In the genomic region with DNA sequence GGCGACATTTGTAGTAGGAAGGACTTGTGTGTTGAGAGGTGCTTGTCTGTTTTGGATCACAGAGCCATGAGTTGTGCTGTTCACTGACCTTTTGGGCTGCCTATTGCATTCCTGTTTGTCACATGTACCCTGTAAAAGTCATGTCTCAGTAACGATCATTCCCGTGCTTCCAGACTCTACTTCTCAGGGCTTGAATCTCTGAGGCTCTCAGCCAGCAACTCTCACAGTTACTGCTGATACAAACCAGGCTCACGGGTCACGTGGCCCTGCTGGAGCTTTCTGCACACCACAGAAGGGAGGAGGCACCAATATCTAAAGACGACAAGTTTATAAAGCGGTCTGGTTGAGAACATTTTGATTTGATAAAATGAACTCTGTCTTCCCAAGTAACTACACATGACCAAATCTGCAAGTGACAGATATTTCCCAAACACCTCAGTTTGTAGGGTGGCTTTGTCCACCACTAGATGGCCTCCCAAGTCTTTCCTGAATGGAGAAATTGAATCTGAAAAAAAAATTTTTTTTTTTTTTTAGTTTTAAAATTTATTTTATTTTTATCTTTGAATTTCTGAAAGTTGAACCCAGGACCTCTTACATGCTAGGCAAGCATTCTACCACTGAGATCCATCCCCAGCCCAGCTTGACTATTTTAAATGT, we compare ENCODE assay signal across 9 mouse cellular contexts. TPM values are rescaled to one million over a fixed set of nuclear protein-coding genes. Genes with fewer than 3 reads are reported as not detected.
DNase-seq lines count a peak whose midpoint lies in the region; ATAC-seq and TF ChIP-seq lines count a peak whose summit lies in the region.
"Had no signal": no experiment of that assay in that cellular context is flagged by ENCODE, and none has a peak within 500 bp of the region (broad histone marks: within the 10 kb centered on the region; RNA-seq: fewer than 3 reads in every experiment).

No protein-coding gene starts in this region.

- no peak overlapping the region for H3K27ac ChIP-seq in intestine, postnatal 0 days (ENCODE audit: low read depth, low read length)
- no peak overlapping the region for H3K27ac ChIP-seq in midbrain, embryonic 11.5 days (ENCODE audit: low read depth, low read length)
- H3K27ac ChIP-seq in forebrain, embryonic 11.5 days (ENCODE audit: low read depth, low read length): no peak overlapping the region

- peak; percentile 68 for TF ChIP-seq CTCF in intestine, postnatal 0 days (IDR thresholded peaks at IDR 0.05; ENCODE audit: low read depth)

- H3K9me3 ChIP-seq in intestine, postnatal 0 days (ENCODE audit: control insufficient read depth): no peaks in the 10 kb centered on the region
- no peaks in the 10 kb centered on the region for H3K9me3 ChIP-seq in midbrain, embryonic 11.5 days (ENCODE audit: control insufficient read depth, low read length)
- H3K9me3 ChIP-seq in forebrain, embryonic 11.5 days (ENCODE audit: control insufficient read depth, low read length): no peaks in the 10 kb centered on the region

- peaks cover 5% of the 10 kb centered on the region; the same call in 1 of the 2 replicates for H3K27me3 ChIP-seq in intestine, postnatal 0 days (replicated peaks; ENCODE audit: control insufficient read depth, insufficient read depth, low read length)
- no peaks in the 10 kb centered on the region for H3K27me3 ChIP-seq in midbrain, embryonic 11.5 days (ENCODE audit: control insufficient read depth, insufficient read depth, low read length)
- no peaks in the 10 kb centered on the region for H3K27me3 ChIP-seq in forebrain, embryonic 11.5 days (ENCODE audit: control insufficient read depth, insufficient read depth, low read length)

- peak; percentile 64 for DNase-seq in adrenal gland, adult 2 months
- DNase-seq in adrenal gland, postnatal 4 days (ENCODE audit: low spot score in 2 of 2): no peak
- peak; percentile 34 for DNase-seq in urinary bladder, postnatal 25 days (ENCODE audit: low spot score)
- DNase-seq in urinary bladder, adult 2 months (ENCODE audit: low spot score): no peak
- no peak for DNase-seq in thymus, adult 18-20 months
- DNase-seq in midbrain, embryonic 11.5 days (ENCODE audit: low spot score, missing footprints): no peak
- no peak for DNase-seq in forebrain, embryonic 11.5 days (ENCODE audit: low spot score)
- DNase-seq: cerebellum, adult 9-10 months had no signal

- 47% methylated on average over 7 of the region's 7 CpGs for WGBS in intestine, postnatal 0 days
- 82% methylated on average over 7 of the region's 7 CpGs for WGBS in midbrain, embryonic 11.5 days
- 74% methylated on average over 7 of the region's 7 CpGs for WGBS in forebrain, embryonic 11.5 days

- H3K4me2 ChIP-seq in intestine, postnatal 0 days (replicated peaks; ENCODE audit: low read depth): no peak overlapping the region
- H3K4me2 ChIP-seq in midbrain, embryonic 11.5 days: no peak overlapping the region
- no peak overlapping the region for H3K4me2 ChIP-seq in forebrain, embryonic 11.5 days (ENCODE audit: low read depth, low read length, severe bottlenecking)

- H3K4me3 ChIP-seq in intestine, postnatal 0 days (ENCODE audit: low read depth, low read length): no peak overlapping the region
- H3K4me3 ChIP-seq in midbrain, embryonic 11.5 days (ENCODE audit: low read depth, low read length): no peak overlapping the region
- H3K4me3 ChIP-seq in forebrain, embryonic 11.5 days (ENCODE audit: low read depth, low read length): no peak overlapping the region

- H3K4me1 ChIP-seq in intestine, postnatal 0 days (replicated peaks; ENCODE audit: control insufficient read depth, insufficient read depth, low read length): 0 out of 2 replicates have a peak, but pooled peaks cover 3% of the 10 kb centered on the region
- H3K4me1 ChIP-seq in midbrain, embryonic 11.5 days (ENCODE audit: control insufficient read depth, insufficient read depth, low read length): peaks cover 4% of the 10 kb centered on the region; the same call in 1 of the 2 replicates
- H3K4me1 ChIP-seq in forebrain, embryonic 11.5 days (replicated peaks; ENCODE audit: control insufficient read depth, insufficient read depth, low read length): peaks cover 3% of the 10 kb centered on the region; the same call in 1 of the 2 replicates

- no peaks in the 10 kb centered on the region for H3K36me3 ChIP-seq in intestine, postnatal 0 days (ENCODE audit: control insufficient read depth, insufficient read depth)
- H3K36me3 ChIP-seq in midbrain, embryonic 11.5 days (ENCODE audit: control insufficient read depth, insufficient read depth, low read length): no peaks in the 10 kb centered on the region
- H3K36me3 ChIP-seq in forebrain, embryonic 11.5 days (ENCODE audit: control insufficient read depth, insufficient read depth, low read length): no peaks in the 10 kb centered on the region

- no peak for ATAC-seq in intestine, postnatal 0 days
- ATAC-seq in midbrain, embryonic 11.5 days (ENCODE audit: low FRiP score): no peak
- no peak for ATAC-seq in forebrain, embryonic 11.5 days (replicated peaks; ENCODE audit: low FRiP score)

- no peak overlapping the region for H3K9ac ChIP-seq in intestine, postnatal 0 days (ENCODE audit: low read depth, low read length)
- no peak overlapping the region for H3K9ac ChIP-seq in midbrain, embryonic 11.5 days (ENCODE audit: low read length)
- no peak overlapping the region for H3K9ac ChIP-seq in forebrain, embryonic 11.5 days (ENCODE audit: low read length)

RNA-seq across cellular contexts. Expression of a gene that starts 46.5 kb away (rescaled TPM):
- total RNA-seq in adrenal gland, adult 2 months (2021): 100 to 1,000 TPM in 1 of 2 experiments, 10 to 100 TPM in 1; 99.1 to 186 TPM
- 56.4 and 60.7 TPM in 2 replicates for polyA plus RNA-seq in adrenal gland, adult 2 months (2012; rRNA removed)
- total RNA-seq in adrenal gland, postnatal 4 days (2021): 100 to 1,000 TPM; 106 to 114 TPM
- 37.8 and 49.2 TPM in 2 replicates for polyA plus RNA-seq in urinary bladder, adult 2 months (2012; rRNA removed)
- 9.6 and 12.4 TPM in 2 replicates for polyA plus RNA-seq in intestine, postnatal 0 days (2015; fragmentation: Nextera tagmentation; extraction: Ambion mirVana)
- polyA plus RNA-seq in midbrain, embryonic 11.5 days (2014; fragmentation: Nextera tagmentation; extraction: Ambion mirVana): 17.9 and 18.9 TPM in 2 replicates
- 15.5 and 16.9 TPM in 2 replicates for polyA plus RNA-seq in forebrain, embryonic 11.5 days (2014; fragmentation: Nextera tagmentation; extraction: Ambion mirVana)

Comparison
In these comparisons a context has a peak if more than half of its experiments do, and no peak if none do; other contexts are left out.
1. DNase-seq: peak in adrenal gland, adult 2 months (single experiment) and urinary bladder, postnatal 25 days (single experiment); none in adrenal gland, postnatal 4 days (0 of 2), urinary bladder, adult 2 months (single experiment), thymus, adult 18-20 months (0 of 2), midbrain, embryonic 11.5 days (single experiment) and forebrain, embryonic 11.5 days (single experiment).